Mouse (Mus musculus) adrenal gland, adult 18-20 months (tissue): ENCODE measurements at regions not wholly inside any gene's neighbourhood (a gene's known extent, or its start where the extent isn't known, plus 50 kb on each side); places are given as distances from the start of the nearest gene placed in this dataset.

Experiments used
- DNase-seq, 2 experiments: peaks; one replicate each; pipeline ENCODE4 v3.0.0; 2021 to 2022; ENCODE audit warnings: low spot score in 2 of 2

GRCm38 (mm10) chr9:47909051-47909450, 252.8 kb upstream of the Nxpe4 start:
- DNase-seq, result no peak

- no peak for DNase-seq
These were observed 251.3 kb upstream of the Nxpe4 start for GRCm38 (mm10) chr9:47910501-47910906.

- no peak for DNase-seq
These were observed 249.0 kb upstream of the Nxpe4 start for GRCm38 (mm10) chr9:47912823-47913222.

- DNase-seq, result no peak
These were observed 226.5 kb upstream of the Nxpe4 start for GRCm38 (mm10) chr9:47935299-47935698.

GRCm38 (mm10) chr9:47935957-47936457, 225.8 kb upstream of the Nxpe4 start:
- no peak for DNase-seq

GRCm38 (mm10) chr9:47938941-47939710, 222.7 kb upstream of the Nxpe4 start:
- DNase-seq, result no peak

GRCm38 (mm10) chr9:47942761-47943583, 218.9 kb upstream of the Nxpe4 start:
- DNase-seq, result no peak

- no peak for DNase-seq
These were observed 215.6 kb upstream of the Nxpe4 start for GRCm38 (mm10) chr9:47946226-47946625.

GRCm38 (mm10) chr9:47957881-47958280, 203.9 kb upstream of the Nxpe4 start:
- no peak for DNase-seq

- no peak for DNase-seq
These were observed 203.0 kb upstream of the Nxpe4 start for GRCm38 (mm10) chr9:47958861-47959260.

- DNase-seq, result no peak
These were observed 200.6 kb upstream of the Nxpe4 start for GRCm38 (mm10) chr9:47961176-47961575.

GRCm38 (mm10) chr9:47962161-47962560, 199.7 kb upstream of the Nxpe4 start:
- DNase-seq, result no peak

GRCm38 (mm10) chr9:47962589-47962988, 199.2 kb upstream of the Nxpe4 start:
- DNase-seq, result no peak

GRCm38 (mm10) chr9:47973130-47973529, 188.7 kb upstream of the Nxpe4 start:
- no peak for DNase-seq

- no peak for DNase-seq
These were observed 176.3 kb upstream of the Nxpe4 start for GRCm38 (mm10) chr9:47985356-47986111.

- DNase-seq, result no peak
These were observed 174.6 kb upstream of the Nxpe4 start for GRCm38 (mm10) chr9:47987266-47987665.

GRCm38 (mm10) chr9:47994671-47995070, 167.2 kb upstream of the Nxpe4 start:
- no peak for DNase-seq

GRCm38 (mm10) chr9:47999632-48000031, 162.2 kb upstream of the Nxpe4 start:
- DNase-seq, result no peak

GRCm38 (mm10) chr9:48029021-48029420, 132.8 kb upstream of the Nxpe4 start:
- no peak for DNase-seq

- no peak for DNase-seq
These were observed 131.0 kb upstream of the Nxpe4 start for GRCm38 (mm10) chr9:48030839-48031238.

- DNase-seq, result no peak
These were observed 125.9 kb upstream of the Nxpe4 start for GRCm38 (mm10) chr9:48035959-48036358.
